Mouse (Mus musculus) c-Kit-positive CD71-positive TER-119-positive erythroid progenitor cells, embryonic 14.5 days (primary cell): ENCODE data around the gene Mcu.

Experiments used
- DNase-seq: peaks from one replicate; pipeline ENCODE4 v3.0.0-alpha.2; 2013; ENCODE audit warnings: low spot score

Mcu gene

DNA sequence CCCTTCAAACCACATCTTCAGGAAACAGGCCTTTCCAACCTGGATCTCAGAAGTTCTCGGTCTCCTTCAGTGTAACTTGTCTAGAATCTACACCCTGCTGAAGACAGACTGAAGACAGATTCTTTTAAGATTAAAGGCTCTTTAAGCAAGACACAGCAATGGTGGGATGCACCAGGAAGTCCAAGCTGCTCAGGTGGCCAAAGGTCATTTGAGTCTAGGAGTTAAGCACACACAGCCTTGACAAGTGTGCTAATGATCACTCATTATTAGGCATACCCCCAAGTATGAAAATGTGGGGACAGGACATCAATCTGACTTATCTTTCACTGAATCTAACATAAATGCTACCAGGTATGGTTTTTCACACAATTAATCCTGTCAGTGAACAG lies 47.0 kb downstream of the Mcu start:
- no peak for DNase-seq

DNA sequence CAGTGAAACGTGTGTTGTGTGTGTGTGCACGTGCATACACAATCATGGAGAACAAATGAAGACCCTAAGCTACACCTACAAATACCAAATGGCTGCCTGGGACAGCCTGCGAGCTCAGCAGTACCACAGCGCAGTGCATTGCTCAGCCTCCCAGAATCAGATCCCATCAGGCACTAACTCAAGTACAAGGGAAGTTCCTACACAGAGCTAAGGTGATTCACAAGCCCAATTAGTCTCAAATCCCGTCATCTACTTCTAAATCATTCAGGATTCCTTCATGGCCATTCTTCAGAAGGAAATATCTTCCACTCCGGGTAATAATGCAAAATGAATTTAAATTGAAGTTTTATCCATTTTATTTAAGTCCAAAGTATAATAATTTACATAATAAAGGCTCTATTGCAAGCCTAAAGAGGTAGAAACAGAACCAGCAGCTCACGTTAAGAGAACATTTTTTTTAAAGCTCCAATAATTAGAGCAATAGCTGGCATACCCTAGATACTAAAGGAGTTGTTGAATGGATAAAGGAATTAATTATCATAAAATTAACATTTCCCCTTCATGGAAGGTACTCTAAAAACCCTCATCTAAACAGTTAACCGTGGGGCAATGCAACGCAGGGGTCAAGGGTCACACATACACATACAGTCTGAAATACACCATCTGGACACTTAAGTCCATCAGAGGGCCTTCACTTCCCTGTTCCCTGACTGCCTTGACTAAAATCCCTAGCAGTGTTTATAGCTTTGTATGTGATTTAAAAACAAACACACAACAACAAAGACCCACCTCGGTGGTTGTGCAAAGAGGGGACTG lies 47.6 kb downstream of the Mcu start:
- DNase-seq, result no peak

DNA sequence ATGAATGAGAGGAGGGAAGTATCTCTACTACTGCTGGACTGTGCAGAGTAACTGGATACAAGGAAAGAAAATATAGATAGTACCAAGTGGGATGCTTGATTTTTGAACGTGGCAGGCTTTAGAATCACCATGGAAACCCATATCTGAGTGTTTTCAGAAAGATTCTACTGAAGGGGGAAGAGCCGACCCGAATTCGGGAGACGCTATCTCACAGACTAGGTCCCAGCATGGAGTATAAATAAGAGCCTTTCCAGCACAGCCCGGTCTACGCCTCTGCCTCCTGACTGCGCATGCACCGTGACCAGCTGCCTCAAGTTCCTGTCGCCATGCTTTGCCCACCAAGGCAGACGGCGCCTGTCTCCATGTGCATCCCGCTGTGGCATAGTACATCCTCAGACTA lies 49.5 kb downstream of the Mcu start:
- DNase-seq, result no peak

DNA sequence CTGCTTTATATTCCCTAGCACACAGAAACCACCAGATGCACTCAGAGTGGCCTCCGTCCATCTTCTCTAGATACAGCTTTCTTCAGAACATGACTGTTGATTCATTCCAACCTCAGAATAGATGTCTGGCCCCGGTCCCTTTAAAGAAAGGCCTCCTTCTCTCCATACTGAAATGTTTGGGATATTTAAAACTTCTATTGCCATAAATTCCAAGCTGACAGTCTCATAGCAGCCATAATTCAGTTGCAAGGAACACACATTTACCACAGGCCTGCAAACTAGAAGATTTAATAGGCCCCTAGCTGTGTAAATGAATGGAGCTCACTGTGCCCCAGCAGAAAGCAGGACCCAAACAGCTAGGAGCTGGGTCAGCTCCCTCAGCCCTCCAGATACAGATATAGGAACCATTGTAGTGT lies 50.5 kb downstream of the Mcu start:
- no peak for DNase-seq

DNA sequence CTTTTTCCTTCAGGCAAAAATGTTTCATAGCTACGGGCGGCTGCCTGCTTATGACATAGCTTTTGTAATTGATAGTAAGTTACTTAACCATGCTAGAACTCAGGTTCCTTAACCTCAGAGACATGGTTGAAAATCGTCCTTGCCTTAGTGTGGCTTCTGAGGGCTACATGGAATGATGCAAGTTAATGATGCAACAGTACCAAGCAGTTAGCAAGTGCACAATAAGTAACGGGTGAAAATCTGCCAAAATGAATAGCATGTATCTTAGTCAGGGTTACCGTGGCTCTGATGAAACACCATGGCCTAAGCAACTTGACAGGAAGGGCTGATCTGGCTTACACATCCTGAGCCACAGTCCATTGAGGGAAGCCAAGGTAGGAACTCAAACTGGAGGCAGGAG lies 51.9 kb downstream of the Mcu start:
- DNase-seq, result no peak

DNA sequence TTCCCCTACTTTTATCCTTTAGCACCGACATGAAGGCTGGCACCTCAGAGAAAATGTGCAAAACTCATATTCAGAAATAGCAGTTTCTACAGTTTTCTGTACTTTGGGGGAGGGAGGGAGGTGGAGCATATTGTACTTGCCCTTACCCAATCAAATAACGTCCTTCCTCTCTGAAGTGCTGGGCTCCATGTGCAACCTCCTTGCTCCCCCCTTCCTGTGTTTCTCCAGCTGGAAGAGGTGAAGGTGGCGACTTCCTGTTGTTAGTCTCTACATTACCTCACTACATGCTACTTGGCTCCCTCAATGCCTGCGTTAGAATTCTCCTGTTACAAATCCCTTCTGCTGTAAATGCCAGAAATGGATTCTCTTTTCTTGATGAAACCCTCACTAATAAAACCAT lies 54.0 kb downstream of the Mcu start:
- DNase-seq, result no peak

DNA sequence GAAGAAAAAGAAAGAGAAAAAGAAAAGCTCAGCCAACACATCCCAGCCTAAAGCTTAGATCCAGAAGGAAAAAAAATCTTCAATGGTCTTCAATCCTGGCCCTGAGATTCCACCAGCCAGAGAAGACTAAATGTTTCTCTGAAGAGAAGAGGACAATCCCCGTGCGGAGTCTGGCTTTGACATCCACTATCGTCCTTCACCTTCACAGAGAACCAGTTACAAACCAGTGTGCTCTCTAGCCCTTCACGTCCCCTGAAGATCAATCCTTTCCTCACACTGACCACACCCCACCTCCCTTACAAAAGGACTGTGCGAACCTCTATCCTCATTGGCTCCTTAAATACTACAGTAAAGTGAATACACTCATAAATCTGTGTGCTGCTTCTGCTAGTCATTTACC lies 56.4 kb downstream of the Mcu start:
- no peak for DNase-seq

DNA sequence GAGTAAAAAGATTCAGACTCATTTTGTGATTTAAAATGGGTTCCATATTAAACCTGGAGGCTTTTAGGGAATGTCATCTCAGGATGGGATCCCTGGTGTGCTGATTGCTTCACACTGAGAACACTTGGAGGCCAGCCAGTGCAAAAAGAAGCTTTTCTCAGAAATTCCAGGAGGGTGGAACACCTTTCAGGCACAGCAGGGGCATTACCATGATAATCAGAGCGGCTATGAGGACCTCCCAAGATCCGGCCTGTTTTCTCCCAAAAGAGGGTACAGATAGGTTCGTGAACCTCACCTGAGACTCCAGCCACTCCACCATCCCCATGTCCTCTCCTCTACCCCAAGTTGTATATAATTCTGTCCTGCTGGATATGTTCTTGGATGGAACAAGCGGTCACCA lies 57.9 kb downstream of the Mcu start:
- no peak for DNase-seq

DNA sequence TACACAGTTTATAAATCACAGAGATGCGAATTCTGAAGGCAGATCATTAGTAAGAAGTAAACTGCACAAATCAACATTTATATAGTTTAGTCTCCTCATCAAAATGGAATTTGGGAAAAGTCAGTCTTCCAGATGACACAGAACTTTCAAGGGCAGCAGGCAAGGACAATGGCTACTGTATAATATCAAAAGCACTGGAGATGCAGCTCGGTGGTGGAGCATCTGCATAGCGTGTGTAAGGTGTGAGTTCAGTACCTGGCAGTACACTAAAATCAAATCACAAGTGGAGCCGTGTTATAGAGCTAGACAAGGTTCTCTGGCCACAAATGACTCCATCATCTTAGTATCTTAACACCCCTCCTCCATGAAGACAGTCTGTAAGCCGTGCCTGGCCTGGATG lies 58.3 kb downstream of the Mcu start:
- DNase-seq, result no peak

DNA sequence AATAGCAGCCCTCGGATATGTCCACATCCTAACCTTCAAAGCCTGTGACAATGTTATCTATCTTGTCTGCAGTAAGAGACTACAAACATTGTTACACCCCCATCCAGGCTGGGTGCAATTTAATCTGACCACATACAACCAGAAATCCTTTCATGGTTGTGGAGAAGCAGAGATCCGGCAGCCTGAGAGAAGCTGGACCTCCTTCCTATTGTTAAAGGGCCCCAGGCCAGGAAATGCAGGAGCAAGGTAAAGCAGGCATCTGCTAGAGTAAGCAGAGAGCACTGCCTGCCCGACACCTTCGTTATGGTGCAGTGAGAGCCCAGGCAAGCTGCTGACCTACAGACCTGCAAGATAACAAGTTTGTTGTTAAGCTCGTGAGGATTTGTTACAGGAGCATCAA lies 60.0 kb downstream of the Mcu start:
- no peak for DNase-seq

DNA sequence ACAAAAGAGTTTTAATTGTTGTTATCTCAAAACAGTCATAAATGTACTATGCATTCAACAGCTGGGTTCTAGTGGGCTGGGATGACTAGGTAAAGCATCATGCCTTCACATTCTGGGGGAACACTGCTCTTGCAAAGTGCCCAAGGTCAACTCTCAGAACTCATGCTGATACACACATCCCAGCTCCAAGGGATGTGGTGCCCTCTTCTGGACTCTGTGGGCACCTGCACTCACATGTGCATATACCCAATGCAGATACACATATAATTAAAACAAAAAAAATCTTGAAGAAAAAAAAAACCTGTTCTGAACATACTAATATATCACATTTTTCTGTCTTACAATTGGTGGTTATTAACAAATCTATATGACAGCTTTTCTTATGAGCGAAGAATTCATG lies 62.2 kb downstream of the Mcu start:
- no peak for DNase-seq

DNA sequence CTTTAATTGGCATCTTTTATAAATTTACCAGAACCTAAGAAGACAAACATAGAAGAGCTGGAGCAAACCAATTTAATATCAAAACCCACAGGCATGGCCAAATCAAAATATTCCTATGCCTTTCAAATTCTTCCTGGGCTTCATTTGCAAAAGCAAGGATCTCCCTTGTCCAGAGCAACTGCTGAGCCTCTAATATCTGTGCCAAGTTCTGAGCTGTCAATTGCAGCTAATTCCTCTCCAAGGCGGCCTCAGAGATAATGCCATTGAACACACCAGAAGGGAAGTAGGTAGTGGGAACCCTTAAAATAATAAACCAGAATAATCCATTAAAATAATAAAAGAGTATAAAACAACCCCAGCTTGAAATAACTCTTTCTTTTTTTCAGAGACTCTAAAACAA lies 64.0 kb downstream of the Mcu start:
- no peak for DNase-seq

DNA sequence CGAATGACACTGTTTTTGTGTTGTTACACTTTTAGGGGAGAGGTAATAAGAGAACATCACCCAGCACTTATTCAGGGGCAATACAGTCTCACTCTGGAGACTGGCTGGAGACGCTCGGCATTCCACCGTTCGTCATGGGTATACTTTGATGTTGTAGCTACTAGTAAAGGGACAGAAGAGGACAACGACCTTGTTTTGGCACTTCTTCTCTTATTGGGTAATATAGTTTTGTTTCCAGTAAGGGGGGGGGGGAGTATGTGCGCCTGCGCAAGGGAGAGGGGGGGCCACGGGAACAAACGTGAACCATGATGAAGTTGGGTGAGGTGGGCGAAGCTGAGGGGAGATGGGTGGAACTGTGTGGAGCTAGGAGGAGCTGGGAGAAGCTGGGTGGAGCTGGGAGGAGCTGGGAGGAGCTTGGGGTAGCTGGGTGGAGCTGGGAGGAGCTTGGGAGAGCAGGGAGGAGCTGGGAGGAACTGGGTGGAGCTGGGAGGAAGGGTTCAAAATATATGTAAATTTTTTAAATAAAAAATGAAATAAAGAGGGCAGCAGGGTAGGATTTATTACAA lies 67.6 kb downstream of the Mcu start:
- peak; percentile 24 for DNase-seq

DNA sequence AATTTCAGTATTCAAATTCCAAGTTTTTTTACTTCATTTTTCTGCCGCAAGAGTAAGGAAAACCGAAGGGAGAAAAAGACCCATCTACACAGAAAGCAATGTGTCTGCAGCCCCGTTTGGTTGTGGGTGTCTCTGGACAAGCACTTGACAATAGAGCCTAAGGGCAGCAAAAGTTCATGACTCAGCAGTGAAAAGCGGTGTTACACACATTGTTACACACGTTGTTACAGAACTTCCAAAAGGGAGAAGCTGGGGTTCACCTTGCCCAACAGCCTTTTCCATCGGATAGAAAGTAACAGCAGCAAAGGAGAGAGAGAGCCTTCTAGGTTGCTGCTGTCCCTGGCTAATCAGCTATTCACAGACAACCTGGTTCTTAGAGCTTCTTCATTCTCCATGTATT lies 68.3 kb downstream of the Mcu start:
- no peak for DNase-seq

DNA sequence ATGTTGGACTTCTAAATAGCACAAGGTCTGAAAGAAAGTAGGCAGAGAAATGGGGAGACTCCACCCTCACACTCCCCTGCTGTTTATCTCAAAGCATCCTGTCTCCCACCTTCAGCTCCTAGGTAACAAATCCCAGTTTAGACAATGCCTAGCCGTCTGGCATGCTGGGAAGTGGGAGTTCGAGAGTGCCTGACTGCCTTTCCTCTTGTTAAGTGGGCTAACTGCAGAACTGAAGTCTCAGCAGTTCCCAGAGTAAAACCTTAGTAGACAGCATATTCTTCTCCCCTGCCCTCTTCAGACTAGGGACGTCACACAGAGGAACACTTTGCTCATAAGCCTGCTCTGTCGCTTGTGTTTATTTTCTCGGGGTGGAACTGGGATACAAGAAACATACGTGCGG lies 69.1 kb downstream of the Mcu start:
- no peak for DNase-seq

DNA sequence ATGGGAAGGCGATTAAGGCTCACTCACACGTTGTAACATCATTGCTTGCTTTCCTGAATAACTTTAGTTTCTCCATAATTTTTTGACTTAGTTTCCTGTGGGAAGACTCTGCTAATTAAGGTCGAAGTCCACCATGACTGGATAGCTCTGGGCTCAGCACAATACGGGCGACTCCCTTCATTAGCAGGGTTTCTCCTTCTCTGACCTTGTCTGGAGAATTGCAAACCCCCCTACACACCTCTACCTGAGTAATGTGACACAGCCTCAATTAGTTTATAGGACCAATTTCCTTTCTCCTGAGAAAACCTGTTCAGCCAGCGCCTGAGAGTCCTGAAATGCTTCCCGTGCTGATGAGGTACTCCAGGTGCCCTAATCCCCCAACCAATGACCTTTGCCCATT lies 71.3 kb downstream of the Mcu start:
- DNase-seq, result no peak

DNA sequence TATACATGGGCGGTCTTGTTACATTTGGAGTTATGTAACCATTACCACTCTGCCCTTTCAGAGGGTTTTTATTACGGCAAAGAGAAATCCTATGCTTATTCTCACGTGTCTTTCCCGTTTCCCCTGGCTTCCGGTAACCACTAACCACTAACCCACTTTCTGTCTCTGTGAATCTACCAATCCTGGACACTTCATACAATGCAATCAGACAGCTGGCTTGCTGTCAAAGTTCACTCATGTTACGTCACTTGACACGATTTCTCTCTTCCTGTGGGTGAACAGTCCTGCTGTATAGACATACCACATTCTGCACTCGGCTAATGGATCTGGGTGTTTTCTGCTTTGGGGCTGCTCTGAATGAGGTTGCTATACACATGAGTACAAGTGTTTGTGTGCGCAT lies 73.1 kb downstream of the Mcu start:
- no peak for DNase-seq

DNA sequence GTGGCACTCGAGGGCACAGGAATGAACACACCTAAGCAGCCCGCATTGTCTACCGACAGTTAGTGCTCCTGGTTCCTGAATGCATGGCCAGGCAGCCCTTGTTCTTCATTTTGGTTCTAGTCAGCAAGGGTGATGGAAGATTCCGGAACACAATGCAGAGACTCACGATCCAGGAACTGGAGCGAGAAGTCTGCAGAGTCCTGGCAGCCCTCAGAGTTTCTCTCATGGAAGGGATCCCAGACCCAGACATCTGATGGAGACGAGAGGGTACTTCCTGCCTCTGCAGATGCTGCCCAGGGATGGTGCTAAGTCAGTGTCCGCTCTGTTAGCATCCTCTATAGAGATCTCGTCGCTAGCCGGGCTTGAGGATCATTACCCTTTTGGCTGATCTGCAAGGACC lies 75.0 kb downstream of the Mcu start:
- DNase-seq, result no peak

DNA sequence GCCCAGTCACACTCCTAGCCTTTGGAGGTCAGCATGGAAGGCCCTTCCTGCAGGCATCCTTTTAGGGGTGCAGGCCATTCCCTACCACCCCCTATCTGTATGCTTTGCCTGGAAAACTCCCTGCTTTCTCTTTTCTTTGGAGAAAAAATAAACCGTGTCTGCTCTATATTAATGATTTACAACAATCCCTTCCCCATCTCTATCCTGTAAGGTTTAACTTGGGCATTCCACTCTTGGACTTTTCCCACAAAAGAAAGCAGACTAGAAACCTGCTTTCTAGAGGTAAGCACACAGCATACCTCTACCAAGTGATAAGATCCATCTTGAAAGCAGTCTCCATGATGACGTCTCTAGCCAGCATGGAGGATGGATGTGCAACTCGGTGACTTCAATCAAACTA lies 75.9 kb downstream of the Mcu start:
- DNase-seq, result no peak

DNA sequence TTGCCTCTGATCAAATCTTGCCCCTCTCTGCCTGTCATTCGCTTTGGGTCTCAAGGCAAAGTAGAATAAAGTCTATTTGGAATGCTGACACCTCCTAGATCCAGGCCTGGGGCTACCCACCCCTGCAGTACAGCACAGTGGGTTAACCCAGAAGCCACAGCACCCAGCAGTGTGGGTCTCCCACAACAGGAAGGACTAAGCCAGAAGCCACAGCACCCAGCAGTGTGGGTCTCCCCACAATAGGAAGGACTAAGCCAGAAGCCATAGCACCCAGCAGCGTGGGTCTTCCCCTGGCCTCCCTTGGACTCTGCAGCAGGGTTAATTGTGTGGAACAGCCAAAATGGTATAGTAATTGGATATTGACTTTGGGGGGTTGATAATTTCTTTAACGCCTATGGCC lies 76.4 kb downstream of the Mcu start:
- DNase-seq, result no peak

DNA sequence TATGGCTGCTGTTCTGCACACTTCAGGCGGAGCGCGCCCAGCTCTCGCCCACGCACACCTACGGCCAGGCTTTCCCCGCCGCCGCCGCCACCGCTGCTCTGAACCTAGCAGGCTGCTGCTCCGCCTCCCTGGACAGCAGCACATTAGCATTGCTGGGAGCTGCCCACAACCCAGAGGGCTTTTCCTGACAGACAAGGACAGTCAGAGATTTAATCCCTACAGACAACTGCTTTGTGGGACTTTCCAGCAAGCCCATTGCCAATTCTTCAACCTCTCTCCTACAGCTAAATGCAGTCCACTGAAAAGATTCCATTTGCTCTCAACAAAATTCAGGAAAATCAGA lies 77.0 kb downstream of the Mcu start:
- DNase-seq, result peak; percentile 12

DNA sequence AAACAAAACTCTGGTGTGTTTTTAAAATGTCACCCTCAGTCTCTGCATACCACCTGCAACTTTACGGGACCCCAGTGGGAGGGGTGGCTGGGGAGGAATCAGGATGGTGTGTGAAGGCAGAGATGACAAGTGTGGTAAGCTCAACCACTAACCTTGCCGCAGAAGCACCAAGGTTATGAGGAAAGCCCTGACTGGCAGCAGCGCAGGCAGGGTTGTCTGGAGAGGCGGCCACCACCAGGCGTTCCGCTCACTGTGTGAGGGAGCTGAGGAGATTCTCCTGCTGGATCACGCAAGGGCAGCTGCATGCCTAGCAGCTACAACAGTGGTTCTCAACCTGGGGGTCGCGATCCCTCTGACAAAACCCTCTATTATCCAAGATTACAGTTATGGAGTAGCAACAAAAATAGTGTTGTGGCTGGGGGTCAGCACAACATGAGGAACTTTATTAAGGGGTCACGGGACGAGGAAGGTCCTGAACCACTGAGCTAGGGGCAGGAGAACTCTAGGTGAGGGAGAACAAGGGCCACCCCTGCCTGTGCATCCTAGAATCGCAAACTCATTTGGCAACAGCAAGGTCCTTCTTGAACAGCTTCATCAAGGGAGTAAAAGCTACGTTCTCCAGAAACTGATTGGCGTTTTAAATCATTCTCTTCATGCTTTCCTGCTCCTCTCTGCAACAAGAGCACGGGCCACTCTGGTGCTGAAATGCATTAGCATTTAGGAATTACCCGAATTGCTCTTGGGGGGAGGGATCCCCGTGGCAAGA lies 77.5 kb downstream of the Mcu start:
- no peak for DNase-seq

DNA sequence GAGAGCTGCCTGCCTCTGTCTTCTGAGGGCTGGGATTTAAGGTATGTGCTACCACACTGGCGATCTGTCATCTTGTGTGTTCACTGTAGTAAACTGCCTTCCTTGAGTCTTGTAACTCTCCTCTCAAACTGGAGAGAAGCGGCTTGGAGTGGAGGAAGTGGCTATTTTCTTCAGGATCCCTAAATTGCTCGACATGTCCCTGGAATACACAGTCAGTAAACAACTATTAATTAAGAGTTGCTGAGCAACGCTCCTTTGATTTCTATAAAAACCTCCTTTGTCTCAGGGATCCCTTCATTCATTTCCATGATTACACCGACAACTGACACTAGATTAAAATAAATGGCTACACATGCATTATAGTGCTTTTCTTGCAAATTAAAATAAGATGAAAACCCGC lies 78.4 kb downstream of the Mcu start:
- DNase-seq, result no peak

DNA sequence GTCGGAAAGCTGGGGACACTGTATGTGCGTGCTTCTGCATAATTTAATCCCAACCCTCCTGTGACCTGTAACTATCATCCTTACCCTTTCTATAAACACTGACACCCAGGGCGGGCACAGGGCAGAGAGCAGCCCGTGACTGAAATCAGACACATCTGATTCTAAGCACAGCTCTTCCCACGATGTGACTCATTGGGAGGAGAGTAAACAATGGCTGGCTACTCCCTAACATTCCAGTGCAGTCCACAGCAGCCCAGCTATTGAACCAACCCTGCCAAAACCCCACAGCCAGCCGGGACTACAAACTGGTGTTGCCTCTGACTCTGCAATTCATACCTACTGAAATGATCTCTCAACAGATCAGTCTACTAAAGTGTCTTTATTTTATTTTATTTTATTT lies 78.9 kb downstream of the Mcu start:
- no peak for DNase-seq
